Mouse (Mus musculus) adrenal gland, adult 10 weeks (tissue): ENCODE data around the gene Olfr594. TPM values are rescaled to one million over a fixed set of nuclear protein-coding genes. Genes with fewer than 3 reads are reported as not detected.

Source experiments
- polyA plus RNA-seq: library from polyadenylated mRNA; stranded (reverse); fragments of 350-450 nt; fragmentation: Illumina TruSeq; extraction: RNeasy Lipid Tissue Mini Kit (QIAGEN cat#74804); gene quantifications from one replicate; pipeline ENCODE4 v1.2.3, GENCODE M21; 2014; ENCODE audit warnings: low read depth, low replicate concordance

Gene Olfr594
- polyA plus RNA-seq, result not detected

DNA sequence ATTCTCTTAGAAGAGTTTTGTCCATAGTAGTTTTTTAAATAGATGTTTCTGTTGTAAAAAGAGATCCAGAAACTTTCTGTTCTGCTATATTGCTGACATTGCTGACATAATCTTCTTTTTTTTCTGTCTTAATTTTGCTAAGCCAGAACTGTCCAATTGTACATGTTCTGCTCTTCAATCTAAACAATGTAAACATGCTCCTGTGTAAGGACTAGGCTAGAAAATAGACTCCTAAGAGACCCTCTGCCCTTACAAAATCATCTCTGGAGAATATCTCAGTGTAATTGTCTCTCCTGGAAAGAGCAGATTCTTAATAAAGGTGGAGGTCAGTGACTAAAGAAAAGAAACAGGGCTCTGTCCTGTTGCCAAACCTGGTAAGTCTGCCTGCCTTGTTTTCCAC is at the start of gene Olfr594:
TSS of gene Olfr594 (plus strand) at position 301 of the 400 bp plus-strand sequence.

GRCm38 (mm10) chr7:103178240-103178639 is 38.6 kb upstream of the Olfr594 start, which contains the start of gene Olfr591:
Olfr591 (minus strand) TSS chr7:103178340.

GRCm38 (mm10) chr7:103184503-103184902 is 32.3 kb upstream of the Olfr594 start, which contains the start of gene Olfr592:
Olfr592 (plus strand) TSS chr7:103184803.

GRCm38 (mm10) chr7:103211562-103211961 is 5.2 kb upstream of the Olfr594 start, which contains the start of gene Olfr593:
Olfr593 (plus strand) TSS chr7:103211862.

GRCm38 (mm10) chr7:103252405-103252804 is 35.6 kb downstream of the Olfr594 start, which contains the start of gene Usp17ld:
Usp17ld (minus strand) TSS chr7:103252505.

Other genes with a start within 250 kb of the Olfr594 start
- not detected for gene Olfr577, start 241.1 kb upstream of the Olfr594 start, polyA plus RNA-seq
- gene Olfr578, start 227.7 kb upstream of the Olfr594 start, polyA plus RNA-seq, result not detected
- gene Olfr582, start 179.0 kb upstream of the Olfr594 start, polyA plus RNA-seq, result not detected
- gene Olfr583, start 165.7 kb upstream of the Olfr594 start, polyA plus RNA-seq, result not detected
- not detected for gene Olfr584, start 135.1 kb upstream of the Olfr594 start, polyA plus RNA-seq
- gene Olfr585, start 119.3 kb upstream of the Olfr594 start, polyA plus RNA-seq, result not detected
- not detected for gene Olfr586, start 91.4 kb upstream of the Olfr594 start, polyA plus RNA-seq
- gene Olfr588-ps1, start 76.1 kb upstream of the Olfr594 start, polyA plus RNA-seq, result not detected
- not detected for gene Olfr589, start 60.6 kb upstream of the Olfr594 start, polyA plus RNA-seq
- gene Olfr591, start 38.7 kb upstream of the Olfr594 start, polyA plus RNA-seq, result not detected
- not detected for gene Olfr592, start 32.2 kb upstream of the Olfr594 start, polyA plus RNA-seq
- not detected for gene Olfr593, start 5.1 kb upstream of the Olfr594 start, polyA plus RNA-seq
- gene Usp17ld, start 35.5 kb downstream of the Olfr594 start, polyA plus RNA-seq, result not detected
- gene Olfr596, start 88.7 kb downstream of the Olfr594 start, polyA plus RNA-seq, result not detected
- gene Olfr597, start 99.3 kb downstream of the Olfr594 start, polyA plus RNA-seq, result not detected
- gene Olfr598, start 106.6 kb downstream of the Olfr594 start, polyA plus RNA-seq, result not detected
- not detected for gene Olfr599, start 118.9 kb downstream of the Olfr594 start, polyA plus RNA-seq
- gene Olfr600, start 132.7 kb downstream of the Olfr594 start, polyA plus RNA-seq, result not detected
- gene Olfr601, start 145.7 kb downstream of the Olfr594 start, polyA plus RNA-seq, result not detected
- gene Olfr603, start 169.2 kb downstream of the Olfr594 start, polyA plus RNA-seq, result not detected
- gene Usp17lc, start 198.1 kb downstream of the Olfr594 start, polyA plus RNA-seq, result not detected
- gene Olfr605, start 228.4 kb downstream of the Olfr594 start, polyA plus RNA-seq, result not detected
- not detected for gene Olfr606, start 232.1 kb downstream of the Olfr594 start, polyA plus RNA-seq
- not detected for gene Olfr607, start 247.2 kb downstream of the Olfr594 start, polyA plus RNA-seq